Mouse (Mus musculus) neural tube, embryonic 11.5 days (tissue): ENCODE data around the gene Chmp2a. TPM values are rescaled to one million over a fixed set of nuclear protein-coding genes. Genes with fewer than 3 reads are reported as not detected.

Source experiments
- polyA plus RNA-seq: library from polyadenylated mRNA; unstranded; fragments of >200 nt; fragmentation: Nextera tagmentation; extraction: Ambion mirVana; gene quantifications from 2 replicates; pipeline ENCODE4 v1.2.1, GENCODE M21; 2014

The Chmp2a gene
- polyA plus RNA-seq, 1 experiment from 2014 or later = 120 TPM

Other genes with a start within 250 kb of the Chmp2a start
- 12.5 and 13.9 TPM in 2 replicates for gene Zscan18, start 231.2 kb downstream of the Chmp2a start, polyA plus RNA-seq
- gene Zfp329, start 215.9 kb downstream of the Chmp2a start, polyA plus RNA-seq = 19.2 and 19.9 TPM in 2 replicates
- 29.4 and 32.7 TPM in 2 replicates for gene Zfp110, start 200.0 kb downstream of the Chmp2a start, polyA plus RNA-seq
- gene Zfp128, start 153.6 kb downstream of the Chmp2a start, polyA plus RNA-seq = 7.0 and 8.1 TPM in 2 replicates
- 18.3 and 19.7 TPM in 2 replicates for gene Zscan22, start 137.0 kb downstream of the Chmp2a start, polyA plus RNA-seq
- 910 and 930 TPM in 2 replicates for gene Rps5, start 112.5 kb downstream of the Chmp2a start, polyA plus RNA-seq
- gene Rnf225, start 107.4 kb downstream of the Chmp2a start, polyA plus RNA-seq = 0.61 and 0.66 TPM in 2 replicates
- 9.8 and 10.3 TPM in 2 replicates for gene Zfp324, start 69.0 kb downstream of the Chmp2a start, polyA plus RNA-seq
- gene Zfp446, start 57.0 kb downstream of the Chmp2a start, polyA plus RNA-seq = 7.1 and 8.2 TPM in 2 replicates
- not detected in 2 replicates for gene Slc27a5, start 36.6 kb downstream of the Chmp2a start, polyA plus RNA-seq
- gene Trim28, start 35.7 kb downstream of the Chmp2a start, polyA plus RNA-seq = 512 and 523 TPM in 2 replicates
- 30.7 and 33.5 TPM in 2 replicates for gene Zbtb45, start 24.8 kb downstream of the Chmp2a start, polyA plus RNA-seq
- 189 and 194 TPM in 2 replicates for gene Ube2m, start 3.5 kb upstream of the Chmp2a start, polyA plus RNA-seq
- 1.7 and 2.2 TPM in 2 replicates for gene Mzf1, start 20.0 kb upstream of the Chmp2a start, polyA plus RNA-seq
- not detected in 2 replicates for gene Vmn1r85, start 60.4 kb upstream of the Chmp2a start, polyA plus RNA-seq
- gene Vmn1r86, start 85.1 kb upstream of the Chmp2a start, polyA plus RNA-seq = not detected in 2 replicates
- not detected in 2 replicates for gene Vmn1r87, start 105.3 kb upstream of the Chmp2a start, polyA plus RNA-seq
- gene Vmn1r88, start 124.8 kb upstream of the Chmp2a start, polyA plus RNA-seq = not detected in 2 replicates
- gene Vmn1r89, start 178.2 kb upstream of the Chmp2a start, polyA plus RNA-seq = not detected in 2 replicates
- 121 and 126 TPM in 2 replicates for gene Lig1, start 242.5 kb upstream of the Chmp2a start, polyA plus RNA-seq
- 4.7 and 9.0 TPM in 2 replicates for gene Zswim9, start 243.9 kb upstream of the Chmp2a start, polyA plus RNA-seq